Mouse (Mus musculus): ENCODE data around the gene Ahctf1. TPM values are rescaled to one million over a fixed set of nuclear protein-coding genes. Genes with fewer than 3 reads are reported as not detected.
"Not testable (repeated sequence)": the region's sequence is repeated elsewhere in the genome, so short reads cannot be mapped to it uniquely, and the experiment has no call there.

Ahctf1 gene
- polyA plus RNA-seq, 1 experiment: 6.9 TPM

DNA sequence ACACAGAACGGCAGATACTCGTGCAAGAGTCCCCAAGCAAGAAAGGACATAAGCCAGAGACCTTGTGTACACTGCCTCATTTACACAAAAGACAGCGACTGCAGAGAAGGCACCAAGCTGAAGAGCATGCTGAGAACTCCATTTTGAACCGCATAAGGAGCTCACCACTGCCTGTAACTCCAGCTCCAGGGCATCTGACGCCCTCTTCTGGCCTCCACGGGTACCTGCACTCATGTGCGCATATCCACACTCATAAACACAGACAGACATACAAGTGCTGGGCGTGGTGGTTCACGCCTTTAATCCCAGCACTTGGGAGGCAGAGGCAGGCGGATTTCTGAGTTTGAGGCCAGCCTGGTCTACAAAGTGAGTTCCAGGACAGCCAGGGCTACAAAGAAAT lies 74.8 kb downstream of the Ahctf1 start:
- TF ChIP-seq CTCF (IDR thresholded peaks at IDR 0.05; ENCODE audit: insufficient read depth, low read length): no peak
- no peak for TF ChIP-seq POLR2A (IDR thresholded peaks at IDR 0.05; ENCODE audit: borderline replicate concordance, extremely low read depth, low read depth, low read length)
- Histone ChIP-seq H3K4me1 (ENCODE audit: control insufficient read depth, insufficient read depth, low read length) (no peaks in the 10 kb centered on the region), H3K4me3 (replicated peaks; ENCODE audit: extremely low read depth, low read depth, low read length) (no peak overlapping the region)
- no peak for DNase-seq
- 92% methylated on average over 10 of the region's 10 CpGs for WGBS

DNA sequence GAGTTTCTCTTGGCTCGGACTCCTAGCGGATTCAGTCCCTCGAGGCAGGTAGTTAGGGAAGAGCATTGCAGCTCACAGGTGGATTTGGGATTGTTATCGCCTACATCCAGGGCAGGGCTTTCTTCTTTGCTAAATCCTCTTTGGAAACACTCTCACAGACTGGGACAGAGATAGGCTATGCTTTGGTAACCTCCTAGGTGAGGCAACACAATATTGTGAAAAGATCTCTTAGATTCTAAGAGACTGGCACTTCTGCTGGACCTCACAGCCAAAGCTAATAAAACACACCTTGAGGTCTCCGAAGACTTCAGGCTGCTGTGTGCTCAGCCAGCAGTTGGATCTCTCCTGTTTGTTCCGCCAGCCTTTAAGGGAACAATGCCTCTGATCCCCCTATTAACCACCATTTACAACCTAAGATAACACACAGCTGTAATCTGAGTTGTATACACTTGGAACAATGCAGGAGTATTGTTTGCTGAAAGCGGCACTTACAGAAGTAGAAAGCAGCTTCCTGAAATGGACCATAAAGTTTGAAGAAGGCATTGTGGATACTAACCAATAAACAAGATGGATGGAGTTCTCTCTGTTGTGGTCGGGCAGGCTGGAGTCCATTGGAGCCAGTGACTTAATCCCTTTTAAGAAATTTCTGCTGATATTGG lies 80.5 kb downstream of the Ahctf1 start:
- WGBS: 53% methylated on average over 8 of the region's 8 CpGs
- no peak for TF ChIP-seq POLR2A (IDR thresholded peaks at IDR 0.05; ENCODE audit: borderline replicate concordance, extremely low read depth, low read depth, low read length)
- TF ChIP-seq CTCF (IDR thresholded peaks at IDR 0.05; ENCODE audit: insufficient read depth, low read length): no peak
- no peak for DNase-seq
- no peaks in the 10 kb centered on the region; the same call in 1 of the 2 replicates for H3K4me1 ChIP-seq (ENCODE audit: control insufficient read depth, insufficient read depth, low read length)
- H3K4me3 ChIP-seq (replicated peaks; ENCODE audit: extremely low read depth, low read depth, low read length): no peak overlapping the region

DNA sequence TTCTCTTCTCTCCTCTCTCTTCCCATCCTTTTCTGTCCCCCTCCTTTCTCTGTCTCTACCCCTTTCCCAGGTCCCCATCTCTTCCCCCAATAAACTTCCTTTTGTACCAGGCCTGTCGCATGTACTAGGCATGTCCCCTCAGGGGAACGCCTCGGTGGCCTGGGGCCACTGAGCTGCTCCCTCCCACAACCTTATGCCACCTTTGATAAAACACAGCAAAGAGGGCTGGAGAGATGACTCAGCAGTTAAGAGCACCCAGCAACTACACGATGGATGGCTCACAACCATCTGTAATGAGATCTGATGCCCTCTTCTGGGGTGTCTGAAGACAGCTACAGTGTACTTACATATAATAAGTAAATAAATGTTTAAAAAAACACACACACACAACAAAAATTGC lies 87.7 kb downstream of the Ahctf1 start:
- no peak for DNase-seq
- TF ChIP-seq CTCF (IDR thresholded peaks at IDR 0.05; ENCODE audit: insufficient read depth, low read length) (no peak), POLR2A (IDR thresholded peaks at IDR 0.05; ENCODE audit: borderline replicate concordance, extremely low read depth, low read depth, low read length) (no peak)
- 80% methylated on average over 4 of the region's 4 CpGs for WGBS

DNA sequence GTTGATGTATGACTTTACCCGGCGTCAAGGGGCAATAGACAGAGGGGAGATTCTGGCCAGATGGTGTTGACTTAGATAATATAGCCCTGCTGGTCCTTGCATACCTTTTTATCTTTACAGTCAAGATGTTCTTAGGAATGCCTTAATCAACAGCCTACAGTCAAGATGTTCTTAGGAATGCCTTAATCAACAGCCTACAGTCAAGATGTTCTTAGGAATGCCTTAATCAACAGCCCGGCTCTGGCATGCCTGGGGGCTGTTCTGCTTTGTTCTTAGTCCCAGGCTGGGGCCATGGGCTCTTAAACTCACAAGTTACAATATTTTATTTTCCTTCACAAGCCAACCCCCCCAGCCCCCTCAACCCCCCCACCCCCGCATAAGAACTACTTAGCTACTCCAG lies 88.2 kb downstream of the Ahctf1 start:
- not testable (repeated sequence) for H3K4me3 ChIP-seq (replicated peaks; ENCODE audit: extremely low read depth, low read depth, low read length); DNase-seq; H3K4me1 ChIP-seq (ENCODE audit: control insufficient read depth, insufficient read depth, low read length)
- WGBS: 78% methylated on average over 4 of the region's 4 CpGs

More for the DNA sequence above, 87.7 kb downstream of the Ahctf1 start:
- H3K4me1 ChIP-seq (ENCODE audit: control insufficient read depth, insufficient read depth, low read length): no peaks in the 10 kb centered on the region
- H3K4me3 ChIP-seq (replicated peaks; ENCODE audit: extremely low read depth, low read depth, low read length): no peak overlapping the region

DNA sequence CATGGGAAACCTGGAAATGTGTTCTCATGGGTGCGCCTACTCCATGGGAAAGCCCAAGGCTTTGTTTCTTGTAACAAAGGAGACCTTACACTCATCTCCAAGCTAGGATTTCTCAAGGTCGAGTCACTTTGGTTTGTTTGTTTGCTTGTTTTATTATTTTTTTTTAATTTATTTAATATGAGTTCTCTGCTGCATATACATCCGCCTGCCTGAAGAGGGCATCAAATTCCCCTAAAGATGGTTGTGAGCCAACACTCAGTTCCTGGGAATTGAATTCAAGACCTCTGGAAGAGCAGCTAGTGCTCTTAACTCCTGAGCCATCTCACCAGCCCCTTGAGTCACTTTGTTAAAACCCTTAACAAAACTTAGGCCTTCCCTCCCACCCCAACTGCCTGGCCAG lies 90.1 kb downstream of the Ahctf1 start:
- Histone ChIP-seq H3K4me1 (ENCODE audit: control insufficient read depth, insufficient read depth, low read length) (no peaks in the 10 kb centered on the region), H3K4me3 (replicated peaks; ENCODE audit: extremely low read depth, low read depth, low read length) (no peak overlapping the region)
- DNase-seq: no peak
- no peak for TF ChIP-seq CTCF (IDR thresholded peaks at IDR 0.05; ENCODE audit: insufficient read depth, low read length)
- no peak for TF ChIP-seq POLR2A (IDR thresholded peaks at IDR 0.05; ENCODE audit: borderline replicate concordance, extremely low read depth, low read depth, low read length)
- WGBS: 82% methylated on average over 3 of the region's 3 CpGs

DNA sequence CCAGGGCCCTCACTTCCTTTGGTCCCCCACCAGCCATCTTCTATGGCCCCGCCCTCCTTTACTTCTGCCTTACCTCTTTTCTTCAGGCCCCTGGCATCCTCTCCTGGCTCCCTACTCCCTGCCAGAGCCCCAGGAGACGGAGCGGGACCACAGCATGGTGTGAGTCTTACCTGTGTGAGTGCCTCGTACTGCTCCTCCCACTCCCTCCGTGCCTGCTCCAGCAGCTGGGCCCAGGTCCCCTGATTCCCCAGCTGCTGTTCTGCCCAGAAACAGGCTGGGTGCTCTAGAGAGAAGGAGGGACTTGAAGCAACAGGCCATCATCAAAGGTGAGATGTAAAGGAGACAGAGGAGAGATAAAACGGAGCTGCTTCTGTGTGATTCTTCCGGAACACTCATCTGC lies 90.8 kb downstream of the Ahctf1 start:
- WGBS: 83% methylated on average over 7 of the region's 7 CpGs
- DNase-seq: no peak
- TF ChIP-seq CTCF (IDR thresholded peaks at IDR 0.05; ENCODE audit: insufficient read depth, low read length) (no peak), POLR2A (IDR thresholded peaks at IDR 0.05; ENCODE audit: borderline replicate concordance, extremely low read depth, low read depth, low read length) (no peak)
- no peak overlapping the region for H3K4me3 ChIP-seq (replicated peaks; ENCODE audit: extremely low read depth, low read depth, low read length)
- no peaks in the 10 kb centered on the region for H3K4me1 ChIP-seq (ENCODE audit: control insufficient read depth, insufficient read depth, low read length)

DNA sequence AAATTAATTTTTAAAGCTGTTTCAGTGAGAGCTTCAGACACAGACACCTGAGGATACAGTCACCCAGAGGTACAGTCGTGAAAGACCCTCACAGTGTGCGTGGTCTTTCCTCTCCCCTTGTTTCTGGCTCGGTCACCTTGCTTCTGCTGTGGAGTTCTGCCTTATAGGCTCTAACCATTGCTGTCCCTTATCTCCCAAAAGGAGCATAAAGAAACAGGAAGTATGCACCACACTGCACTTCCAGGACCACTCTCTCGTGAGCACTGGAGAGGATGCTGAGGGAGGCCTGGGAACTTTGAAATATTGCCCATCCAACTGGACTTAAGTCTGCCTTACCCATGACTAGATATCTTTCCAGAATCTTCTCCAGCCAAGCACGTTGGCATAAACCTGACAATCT lies 92.7 kb downstream of the Ahctf1 start:
- 82% methylated on average over 5 of the region's 5 CpGs for WGBS
- H3K4me1 ChIP-seq (ENCODE audit: control insufficient read depth, insufficient read depth, low read length): no peaks in the 10 kb centered on the region
- TF ChIP-seq POLR2A (IDR thresholded peaks at IDR 0.05; ENCODE audit: borderline replicate concordance, extremely low read depth, low read depth, low read length) (no peak), CTCF (IDR thresholded peaks at IDR 0.05; ENCODE audit: insufficient read depth, low read length) (no peak)

DNA sequence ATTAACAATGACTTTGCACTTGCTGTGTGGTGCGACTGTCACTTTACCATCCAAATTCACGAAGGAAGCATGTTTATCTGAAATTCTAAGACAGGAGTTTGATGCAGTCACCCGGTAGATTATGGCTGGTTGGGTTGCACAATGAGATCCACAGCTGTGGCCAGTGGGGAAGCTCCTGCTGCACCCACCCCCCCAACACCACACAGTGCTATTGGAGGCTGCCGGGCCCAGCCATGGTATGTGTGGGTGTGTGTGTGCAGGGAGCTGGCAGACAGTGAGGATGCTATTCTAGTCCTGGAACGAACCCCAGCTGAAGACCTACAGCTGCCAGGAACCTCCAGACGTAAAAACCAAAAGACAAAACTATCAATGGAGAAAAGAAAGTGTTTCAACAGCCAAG lies 94.1 kb downstream of the Ahctf1 start:
- Histone ChIP-seq H3K4me1 (ENCODE audit: control insufficient read depth, insufficient read depth, low read length) (no peaks in the 10 kb centered on the region), H3K4me3 (replicated peaks; ENCODE audit: extremely low read depth, low read depth, low read length) (no peak overlapping the region)
- DNase-seq: no peak
- TF ChIP-seq CTCF (IDR thresholded peaks at IDR 0.05; ENCODE audit: insufficient read depth, low read length): no peak
- no peak for TF ChIP-seq POLR2A (IDR thresholded peaks at IDR 0.05; ENCODE audit: borderline replicate concordance, extremely low read depth, low read depth, low read length)
- WGBS: 65% methylated on average over 6 of the region's 6 CpGs

More for the DNA sequence above, 92.7 kb downstream of the Ahctf1 start:
- no peak overlapping the region for H3K4me3 ChIP-seq (replicated peaks; ENCODE audit: extremely low read depth, low read depth, low read length)
- DNase-seq: no peak

DNA sequence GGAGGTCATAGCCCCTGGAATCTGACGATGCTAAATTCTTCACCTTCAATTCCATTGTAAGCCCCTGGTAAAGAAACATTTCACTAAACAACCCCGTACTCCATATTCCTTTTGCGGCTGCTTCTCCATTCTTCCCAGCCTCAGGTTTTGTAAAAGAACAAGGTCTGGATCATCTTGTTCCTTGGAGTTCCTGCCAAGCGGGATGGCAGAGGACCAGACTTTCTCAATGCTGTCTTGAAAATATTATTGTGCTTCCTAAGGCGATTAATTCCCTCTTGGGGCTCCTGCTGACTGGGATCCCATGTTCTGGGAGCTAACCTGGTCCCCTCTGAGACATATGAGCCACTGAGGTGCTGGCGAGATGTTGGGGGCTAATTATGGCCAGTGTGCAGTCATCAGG lies 98.3 kb downstream of the Ahctf1 start:
- WGBS: 80% methylated on average over 6 of the region's 6 CpGs
- TF ChIP-seq CTCF (IDR thresholded peaks at IDR 0.05; ENCODE audit: insufficient read depth, low read length) (no peak), POLR2A (IDR thresholded peaks at IDR 0.05; ENCODE audit: borderline replicate concordance, extremely low read depth, low read depth, low read length) (no peak)
- no peaks in the 10 kb centered on the region for H3K4me1 ChIP-seq (ENCODE audit: control insufficient read depth, insufficient read depth, low read length)
- H3K4me3 ChIP-seq (replicated peaks; ENCODE audit: extremely low read depth, low read depth, low read length): no peak overlapping the region
- DNase-seq: no peak

DNA sequence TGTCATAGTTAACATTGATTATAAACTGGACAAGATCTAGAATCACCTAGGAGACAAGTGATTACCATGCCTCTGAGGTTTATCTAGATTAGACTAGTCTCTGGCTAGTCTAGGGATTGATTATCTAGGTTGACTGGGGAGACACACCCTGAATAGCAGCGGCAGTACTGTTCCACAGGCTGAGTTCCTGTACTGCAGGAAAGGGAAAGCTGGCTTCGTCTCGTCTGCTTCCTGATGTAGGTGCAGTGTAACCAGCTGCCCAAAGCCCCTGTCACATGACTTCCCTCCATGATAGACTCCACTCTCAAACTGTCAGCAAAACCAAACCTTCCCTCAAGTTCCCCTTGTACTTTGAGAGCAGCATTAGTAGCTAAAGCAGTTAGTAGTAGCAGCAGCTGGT lies 99.3 kb downstream of the Ahctf1 start:
- no peak overlapping the region for H3K4me3 ChIP-seq (replicated peaks; ENCODE audit: extremely low read depth, low read depth, low read length)
- WGBS: 30% methylated on average over 3 of the region's 3 CpGs

More for the DNA sequence above, 99.3 kb downstream of the Ahctf1 start:
- TF ChIP-seq CTCF (IDR thresholded peaks at IDR 0.05; ENCODE audit: insufficient read depth, low read length) (no peak), POLR2A (IDR thresholded peaks at IDR 0.05; ENCODE audit: borderline replicate concordance, extremely low read depth, low read depth, low read length) (no peak)
- DNase-seq: no peak
- H3K4me1 ChIP-seq (ENCODE audit: control insufficient read depth, insufficient read depth, low read length): no peaks in the 10 kb centered on the region

Other genes with a start within 250 kb of the Ahctf1 start
- gene Sccpdh, start 135.5 kb downstream of the Ahctf1 start, polyA plus RNA-seq (2012; rRNA removed): 4.9 and 8.8 TPM in 2 replicates
- 0.04 TPM in 1 of 2 replicates, not detected in the other for gene Kif28, start 58.4 kb downstream of the Ahctf1 start, polyA plus RNA-seq (2012; rRNA removed)
- not detected in 2 replicates for gene Gm10518, start 304 bp downstream of the Ahctf1 start, polyA plus RNA-seq (2012; rRNA removed)
- gene Cdc42bpa, start 156.8 kb upstream of the Ahctf1 start, polyA plus RNA-seq (2012; rRNA removed): 27.7 and 31.9 TPM in 2 replicates

All from lung, adult 2 months (tissue).